Mouse (Mus musculus): ENCODE data around the gene Scn2a.

Gene Scn2a

DNA sequence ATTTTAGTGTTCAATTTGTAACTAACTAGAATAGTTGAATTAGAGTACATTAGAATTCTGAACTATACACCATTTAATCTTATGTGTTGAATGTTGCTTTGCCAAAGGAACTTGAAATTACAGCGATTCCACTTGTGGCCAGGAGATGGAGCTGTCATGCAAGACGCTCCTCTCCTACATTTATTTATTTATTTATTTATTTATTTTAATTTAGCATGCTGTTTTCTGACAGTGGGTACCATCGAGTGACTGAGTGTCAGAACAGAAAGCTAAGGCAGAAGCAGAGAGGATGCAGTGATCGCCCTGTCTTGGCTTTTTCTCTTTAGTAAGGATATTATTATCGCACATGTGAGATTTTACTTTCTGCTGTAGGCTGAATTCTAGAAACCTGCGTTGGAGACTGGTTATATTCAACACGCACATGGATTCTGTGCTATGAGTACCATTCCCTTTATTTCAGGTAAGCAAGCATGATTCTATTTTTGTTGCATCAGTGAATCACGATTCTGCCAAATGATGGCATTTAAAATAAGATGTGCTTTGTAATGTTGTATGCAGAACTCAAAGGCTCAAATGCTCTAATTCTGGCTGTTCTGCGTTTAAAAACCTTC lies at the start of gene Scn2a:
Gene Scn2a, plus strand, starts transcription at position 216 of the 611 bp plus-strand sequence.
- DNase-seq (ENCODE audit: low read depth, low spot score), result no peak

DNA sequence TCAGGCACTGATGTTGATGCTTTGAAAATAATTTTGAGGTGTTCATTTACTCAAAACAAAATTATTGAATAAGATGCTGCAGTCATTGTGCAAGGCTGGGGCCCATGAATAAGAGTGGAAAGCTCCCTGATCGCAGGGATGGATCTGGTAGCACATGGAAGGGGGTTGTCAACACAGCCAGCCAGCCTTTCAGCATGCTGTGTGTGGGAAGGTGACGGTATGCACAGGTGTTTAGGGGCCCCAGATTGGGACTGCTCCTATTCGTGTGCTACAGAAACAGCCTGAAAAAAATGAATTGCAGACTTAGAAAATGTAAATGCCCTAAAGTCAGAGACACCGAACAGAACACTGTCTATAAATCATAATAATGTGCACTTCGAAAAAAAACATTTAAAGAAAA lies 32.9 kb upstream of the Scn2a start:
- DNase-seq (ENCODE audit: low read depth, low spot score), result no peak

DNA sequence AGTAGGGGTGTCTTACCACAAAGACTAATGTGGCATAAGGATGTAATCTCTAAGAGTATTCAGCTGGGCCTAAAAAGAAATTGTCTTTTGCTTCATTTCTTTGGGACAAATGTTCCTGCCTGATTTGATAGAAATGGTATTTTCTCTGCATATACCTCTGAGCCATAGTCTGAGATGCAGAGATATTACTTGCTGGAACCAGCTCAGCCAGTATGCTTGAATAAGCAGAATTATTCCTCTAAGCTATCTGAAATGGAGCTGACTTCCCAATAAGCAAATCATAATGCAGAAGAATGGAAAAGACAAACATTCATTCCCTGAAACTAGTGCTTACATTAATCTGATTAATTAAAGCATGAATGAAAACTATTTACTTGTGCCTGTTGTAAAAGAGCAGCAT lies 12.8 kb upstream of the Scn2a start:
- no peak for DNase-seq (ENCODE audit: low read depth, low spot score)

DNA sequence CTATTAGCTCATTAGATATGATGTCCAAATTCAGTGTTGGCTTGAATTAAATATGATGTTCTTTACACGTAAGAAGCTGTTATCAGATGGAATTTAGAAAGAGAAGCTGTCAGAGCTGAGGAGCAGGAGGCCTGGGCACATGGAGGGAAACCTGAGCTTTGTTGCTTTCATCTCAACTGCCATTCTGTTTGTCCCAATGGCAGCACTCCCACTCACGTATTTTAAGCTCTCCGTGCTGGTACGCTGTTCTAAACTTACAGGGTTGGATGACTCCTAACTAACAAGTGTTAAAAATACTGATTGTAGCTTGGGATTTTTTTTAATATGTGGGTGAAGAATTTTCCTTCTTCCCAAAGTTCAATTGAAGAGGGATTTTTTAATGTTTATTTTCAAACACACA lies 8.7 kb upstream of the Scn2a start:
- DNase-seq (ENCODE audit: low read depth, low spot score), result no peak

DNA sequence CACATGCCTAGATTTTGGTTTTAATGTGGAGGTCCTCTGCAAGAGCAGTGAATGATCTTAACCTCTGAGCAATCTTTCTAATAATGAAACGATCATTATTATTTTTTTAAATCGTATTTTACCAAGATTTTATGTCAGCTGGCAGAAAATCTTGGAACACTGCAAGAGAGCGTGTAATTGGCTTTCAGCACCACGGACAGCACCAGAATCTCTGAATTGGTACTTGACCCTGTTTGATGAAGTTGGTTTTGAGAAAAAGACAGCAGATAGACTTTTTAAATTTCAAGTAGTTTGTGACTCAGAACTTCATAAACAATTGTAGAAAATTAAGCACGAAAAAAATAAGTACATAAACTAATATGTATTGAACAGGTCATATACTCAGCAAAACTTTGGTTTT lies 790 bp upstream of the Scn2a start:
- DNase-seq (ENCODE audit: low read depth, low spot score), result no peak

DNA sequence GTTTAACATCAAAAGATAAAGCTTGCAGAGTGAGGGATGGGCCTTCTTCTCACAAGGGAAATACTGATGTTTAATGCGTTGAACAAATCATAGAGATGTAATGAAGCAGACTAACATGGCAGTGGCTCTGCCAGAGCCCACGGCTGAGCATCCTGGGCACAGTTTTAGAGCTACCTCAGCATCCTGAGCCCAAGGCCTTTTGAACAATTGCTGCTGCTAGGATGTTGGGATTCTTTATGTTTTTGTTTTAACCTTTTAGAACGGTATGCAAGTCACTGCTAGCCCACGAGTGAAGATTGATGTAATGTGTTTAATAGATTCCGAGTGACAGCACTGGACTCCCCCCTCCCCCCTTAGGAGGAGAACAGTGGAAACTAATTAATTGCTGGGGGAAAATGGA lies 683 bp downstream of the Scn2a start:
- DNase-seq (ENCODE audit: low read depth, low spot score), result no peak

DNA sequence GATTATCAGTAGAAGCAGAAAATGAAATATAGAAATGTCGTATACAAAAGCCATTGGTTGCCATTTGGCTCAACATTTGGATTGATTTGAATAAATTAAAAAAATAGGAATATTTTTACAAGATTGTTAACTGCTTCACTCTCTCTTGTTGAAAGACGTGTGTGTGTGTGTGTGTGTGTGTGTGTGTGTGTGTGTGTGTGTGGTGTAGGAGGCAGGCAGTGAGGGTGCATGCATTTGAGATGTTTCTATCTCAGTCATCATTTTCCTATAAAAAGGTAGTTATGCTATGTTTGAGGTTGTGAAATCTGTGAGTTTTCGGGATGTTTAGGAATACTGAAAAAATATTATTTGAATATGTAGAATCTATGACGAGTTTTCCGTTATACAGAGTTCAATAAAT lies 1.3 kb downstream of the Scn2a start:
- no peak for DNase-seq (ENCODE audit: low read depth, low spot score)

DNA sequence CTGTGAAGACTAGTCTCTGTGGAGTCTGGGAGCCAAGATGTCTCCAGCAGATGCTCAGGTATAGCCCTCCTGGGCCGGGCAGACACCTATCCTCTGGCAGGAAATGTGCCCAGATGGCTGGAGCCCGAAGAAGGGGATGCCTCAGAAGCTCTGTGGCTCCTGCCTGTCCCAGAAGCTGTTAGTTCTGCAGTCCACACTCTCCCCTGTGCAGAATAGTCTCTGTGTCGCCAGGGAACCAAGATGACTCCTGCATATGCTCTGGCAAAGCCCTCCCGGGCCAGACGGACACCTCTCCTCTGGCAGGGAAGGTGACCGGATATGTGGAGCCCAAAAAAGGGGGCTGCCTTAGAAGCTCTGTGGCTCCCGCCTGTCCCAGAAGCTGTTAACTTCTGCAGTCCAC lies 32.1 kb downstream of the Scn2a start:
- no peak for DNase-seq (ENCODE audit: low read depth, low spot score)

- no peak for DNase-seq (ENCODE audit: low read depth, low spot score)
Measured at GRCm38 (mm10) chr2:65657031-65657430, 36.5 kb downstream of the Scn2a start.

DNA sequence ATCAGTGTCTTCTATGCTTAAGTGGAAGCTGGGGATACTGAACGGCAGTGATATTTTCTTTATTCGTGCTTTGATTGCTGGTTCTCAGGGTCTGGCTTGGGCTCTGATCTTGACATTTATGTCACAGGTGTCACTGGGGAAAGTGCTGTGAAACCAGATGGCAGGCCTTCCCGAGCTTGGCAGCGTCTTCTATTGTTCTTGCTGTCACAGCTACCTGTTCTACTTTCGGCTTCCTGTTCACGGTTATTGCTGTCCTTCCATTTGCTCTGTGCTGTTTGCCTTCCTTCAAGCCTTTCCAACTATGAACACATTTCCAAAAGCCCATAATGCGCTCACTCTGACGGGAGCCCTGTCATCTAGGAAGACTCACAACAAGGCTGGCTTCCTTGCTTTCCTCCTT lies 37.9 kb downstream of the Scn2a start:
- DNase-seq (ENCODE audit: low read depth, low spot score), result no peak

- no peak for DNase-seq (ENCODE audit: low read depth, low spot score)
Measured at GRCm38 (mm10) chr2:65663892-65664291, 43.3 kb downstream of the Scn2a start.

DNA sequence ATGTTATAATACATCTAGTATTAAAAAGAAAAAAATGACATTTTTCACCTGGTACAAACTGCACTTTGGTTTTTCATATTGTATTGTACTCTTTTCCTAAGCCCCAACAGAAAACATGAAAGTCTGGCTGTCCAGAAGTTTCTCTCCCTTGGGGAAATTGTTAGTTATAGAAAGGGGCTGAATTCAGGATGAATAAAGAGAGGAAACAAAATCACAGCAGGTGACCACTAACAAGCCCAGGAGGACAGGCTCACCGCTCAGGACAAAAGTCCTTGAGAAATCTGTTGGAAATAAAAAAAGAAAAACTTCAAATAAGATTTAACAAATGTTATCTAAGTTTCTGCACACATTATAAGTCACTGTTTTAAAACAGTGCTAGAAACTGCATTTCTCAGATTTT lies 43.9 kb downstream of the Scn2a start:
- DNase-seq (ENCODE audit: low read depth, low spot score), result no peak

- DNase-seq (ENCODE audit: low read depth, low spot score), result no peak
Measured at GRCm38 (mm10) chr2:65665180-65665579, 44.6 kb downstream of the Scn2a start.

GRCm38 (mm10) chr2:65667590-65668436 lies 47.2 kb downstream of the Scn2a start:
- DNase-seq (ENCODE audit: low read depth, low spot score), result no peak

DNA sequence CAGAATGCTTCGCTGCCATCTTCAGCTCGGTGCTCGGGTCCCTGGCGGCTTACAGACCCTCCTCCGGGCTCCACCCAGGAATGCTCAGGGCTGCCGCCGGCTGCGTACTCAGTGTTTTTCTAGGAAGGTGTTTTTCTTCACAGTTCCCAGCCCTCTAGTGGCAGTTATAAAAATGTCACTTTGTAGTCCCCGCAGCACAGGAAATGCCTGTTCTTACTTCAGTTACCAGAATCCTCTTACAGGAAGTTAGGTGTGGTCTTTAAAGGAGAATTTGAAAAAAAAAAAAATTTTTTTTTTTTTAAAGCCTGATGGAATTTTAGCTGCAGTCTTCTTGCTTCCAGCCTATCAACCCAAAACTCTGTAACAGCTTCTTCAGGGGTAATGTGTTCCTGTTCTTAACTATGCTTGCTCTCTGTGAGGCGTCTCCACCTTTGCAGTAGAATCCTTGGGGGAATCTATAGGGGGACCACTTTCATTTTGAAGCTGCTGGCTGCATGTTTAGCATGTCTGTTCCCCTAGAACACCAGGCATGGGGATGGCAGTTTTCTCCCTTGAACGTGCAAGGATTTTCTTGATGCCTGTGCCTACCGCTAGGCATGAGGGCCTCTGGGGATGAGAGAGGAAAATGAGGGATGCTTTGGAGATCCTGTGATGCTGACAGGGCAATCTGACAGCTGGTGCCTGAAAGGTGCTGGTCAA lies 48.0 kb downstream of the Scn2a start:
- DNase-seq (ENCODE audit: low read depth, low spot score), result no peak

GRCm38 (mm10) chr2:65669561-65669960 lies 49.0 kb downstream of the Scn2a start:
- DNase-seq (ENCODE audit: low read depth, low spot score), result no peak

- DNase-seq (ENCODE audit: low read depth, low spot score), result no peak
Measured at GRCm38 (mm10) chr2:65670153-65670817, 49.7 kb downstream of the Scn2a start.

DNA sequence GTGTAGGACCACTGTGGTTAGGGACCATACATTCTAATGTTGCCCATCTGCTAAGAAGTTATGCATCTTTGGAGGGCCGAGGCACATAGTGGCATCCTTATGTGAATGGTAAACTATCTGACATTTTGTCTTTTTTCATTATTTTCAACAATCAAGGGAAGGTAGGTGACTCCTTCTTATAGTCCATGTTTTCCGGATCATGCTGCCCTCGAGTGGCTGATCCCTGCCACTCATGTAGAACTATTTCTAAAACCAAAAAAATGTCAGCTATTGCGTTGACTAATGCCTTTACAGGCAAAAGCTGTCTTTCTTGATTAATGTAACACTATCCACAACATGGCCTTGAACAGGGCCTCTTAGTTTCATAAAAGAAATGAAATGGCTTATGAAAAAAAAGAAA lies 59.0 kb downstream of the Scn2a start:
- no peak for DNase-seq (ENCODE audit: low read depth, low spot score)

GRCm38 (mm10) chr2:65685151-65685550 lies 64.6 kb downstream of the Scn2a start:
- no peak for DNase-seq (ENCODE audit: low read depth, low spot score)

- no peak for DNase-seq (ENCODE audit: low read depth, low spot score)
Measured at GRCm38 (mm10) chr2:65690456-65691184, 70.0 kb downstream of the Scn2a start.

DNA sequence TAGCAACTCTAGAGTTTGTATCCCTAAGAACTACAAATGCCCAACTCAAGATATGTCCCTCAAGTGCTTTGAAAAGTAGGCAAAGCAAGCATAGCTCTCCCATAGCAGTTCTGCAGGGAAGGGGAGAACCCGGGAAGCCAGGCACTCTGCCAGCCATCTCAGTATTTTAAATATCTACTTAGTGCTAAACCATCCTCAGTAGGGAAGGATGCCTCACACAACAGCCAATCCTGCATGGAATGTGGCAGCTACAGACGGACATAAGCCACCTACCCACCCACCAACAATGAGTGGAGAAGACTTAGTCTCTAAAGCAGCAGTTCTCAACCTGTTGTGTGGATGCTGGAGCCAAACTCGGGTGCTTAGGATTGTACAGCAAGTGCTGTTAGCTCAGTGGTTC lies 73.9 kb downstream of the Scn2a start:
- DNase-seq (ENCODE audit: low read depth, low spot score), result no peak

DNA sequence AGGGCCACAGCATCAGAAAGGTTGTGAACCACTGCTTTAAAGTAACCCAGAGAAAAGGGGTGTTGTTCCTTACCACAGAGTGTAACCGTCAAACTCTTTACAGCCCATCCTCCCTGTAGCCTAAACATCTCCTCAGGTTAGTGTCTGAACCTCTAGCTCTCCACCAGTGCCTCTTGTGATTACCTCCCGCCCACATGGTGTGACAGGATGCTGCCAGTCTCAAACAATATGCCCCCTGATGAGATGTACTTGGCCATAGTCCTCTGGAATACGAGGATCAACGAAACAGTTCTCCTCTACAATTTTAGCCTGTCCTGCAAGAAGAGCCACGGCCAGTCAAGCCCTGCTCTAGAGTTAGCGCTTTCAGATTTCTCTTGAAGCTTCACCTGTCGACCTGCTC lies 74.5 kb downstream of the Scn2a start:
- DNase-seq (ENCODE audit: low read depth, low spot score), result no peak

Data from c-Kit-negative CD71-positive TER-119-positive erythroid progenitor cells, embryonic 14.5 days (primary cell).